Mouse (Mus musculus) MEL (cell line): Measurements from ENCODE around the gene Ppp1r9b. TPM values are rescaled to one million over a fixed set of nuclear protein-coding genes. Genes with fewer than 3 reads are reported as not detected.

ENCODE experiments used
- DNase-seq: peaks from one replicate; pipeline ENCODE4 v3.0.0; 2011; ENCODE audit warnings: low read depth, low spot score
- H3K27ac ChIP-seq: 2 replicates; pipeline ENCODE4 v1.5.1; 2012; ENCODE audit warnings: low read depth, mild to moderate bottlenecking, control low read depth, low read length, moderate library complexity; ENCODE audit not compliant: control insufficient read depth
- H3K27me3 ChIP-seq, 2 experiments: fragments of 150-350 bp in 1 of 2; sonication (generic) in 1 of 2; 2 replicates each; pipeline ENCODE4 v1.6.1; 2012; ENCODE audit warnings: low read length in 2 of 2, mild to moderate bottlenecking in 2 of 2, improper control_type of control experiment in 1 of 2, moderate library complexity in 1 of 2; ENCODE audit not compliant: insufficient read depth in 2 of 2, control insufficient read depth in 1 of 2
- H3K36me3 ChIP-seq, 2 experiments: 2 replicates each; pipeline ENCODE4 v1.6.1; 2012 to 2014; ENCODE audit warnings: low read length in 2 of 2, improper control_type of control experiment in 1 of 2, inconsistent platforms in 1 of 2, mild to moderate bottlenecking in 1 of 2; ENCODE audit not compliant: insufficient read depth in 2 of 2, control insufficient read depth in 1 of 2
- H3K4me1 ChIP-seq, 2 experiments: fragments of 150-350 bp in 1 of 2; sonication (generic) in 1 of 2; 2 replicates each; pipeline ENCODE4 v1.6.1; 2012; ENCODE audit warnings: low read length in 2 of 2, improper control_type of control experiment in 1 of 2, mild to moderate bottlenecking in 1 of 2; ENCODE audit not compliant: insufficient read depth in 2 of 2, control insufficient read depth in 1 of 2
- H3K4me3 ChIP-seq, 2 experiments: fragments of 150-350 bp in 1 of 2; sonication (generic) in 1 of 2; 2 replicates each; pipeline ENCODE4 v1.5.1; 2012; ENCODE audit warnings: low read depth in 2 of 2, low read length in 2 of 2, mild to moderate bottlenecking in 2 of 2, moderate library complexity in 2 of 2, control low read depth in 1 of 2, improper control_type of control experiment in 1 of 2; ENCODE audit not compliant: control insufficient read depth in 1 of 2, insufficient read depth in 1 of 2
- H3K79me2 ChIP-seq: 2 replicates; pipeline ENCODE4 v1.6.1; 2012; ENCODE audit warnings: mild to moderate bottlenecking, low read length, moderate library complexity; ENCODE audit not compliant: control insufficient read depth, poor library complexity, insufficient read depth
- H3K9ac ChIP-seq: 2 replicates; pipeline ENCODE4 v1.6.1; 2012; ENCODE audit warnings: low read depth, mild to moderate bottlenecking, control low read depth, low read length, moderate library complexity; ENCODE audit not compliant: control insufficient read depth, poor library complexity, severe bottlenecking
- H3K9me3 ChIP-seq: fragments of 150-350 bp; sonication (generic); replicated peaks from 2 replicates; pipeline ENCODE4 v1.6.1; 2012; ENCODE audit warnings: mild to moderate bottlenecking, low read length, improper control_type of control experiment, moderate library complexity; ENCODE audit not compliant: insufficient read depth
- CHD1 ChIP-seq: IDR thresholded peaks from 2 replicates; pipeline ENCODE4 v1.6.1; 2012; ENCODE audit warnings: low read depth, mild to moderate bottlenecking, inconsistent platforms, low read length, improper control_type of control experiment
- CHD2 ChIP-seq: IDR thresholded peaks from 2 replicates; pipeline ENCODE4 v1.6.1; 2011; ENCODE audit warnings: low read length, improper control_type of control experiment
- CTCF ChIP-seq, 3 experiments: IDR thresholded peaks in 2 of 3; conservative IDR thresholded peaks in 1 of 3; 2 replicates each; pipeline ENCODE4 v1.5.1; 2011 to 2012; ENCODE audit warnings: low read length in 3 of 3, low read depth in 2 of 3, mild to moderate bottlenecking in 2 of 3, improper control_type of control experiment in 1 of 3, inconsistent platforms in 1 of 3, mixed read lengths in 1 of 3, moderate library complexity in 1 of 3; ENCODE audit not compliant: control insufficient read depth in 1 of 3, insufficient read depth in 1 of 3, poor library complexity in 1 of 3, severe bottlenecking in 1 of 3
- E2F4 ChIP-seq: IDR thresholded peaks from 2 replicates; pipeline ENCODE4 v1.6.1; 2011; ENCODE audit warnings: low read depth, low read length, improper control_type of control experiment, borderline replicate concordance
- EP300 ChIP-seq, 2 experiments: IDR thresholded peaks; 2 replicates each; pipeline ENCODE4 v1.6.1; 2011; ENCODE audit warnings: improper control_type of control experiment in 2 of 2, low read length in 2 of 2, low read depth in 1 of 2, mild to moderate bottlenecking in 1 of 2
- GABPA ChIP-seq: IDR thresholded peaks from 2 replicates; pipeline ENCODE4 v1.6.1; 2012; ENCODE audit warnings: low read depth, mild to moderate bottlenecking, inconsistent platforms, low read length, improper control_type of control experiment, moderate library complexity
- GATA1 ChIP-seq: IDR thresholded peaks from 2 replicates; pipeline ENCODE4 v1.6.1; 2011; ENCODE audit warnings: low read depth, low read length, improper control_type of control experiment
- HCFC1 ChIP-seq: IDR thresholded peaks from 2 replicates; pipeline ENCODE4 v1.6.1; 2012; ENCODE audit warnings: low read depth, mild to moderate bottlenecking, inconsistent platforms, low read length, improper control_type of control experiment, moderate library complexity
- KAT2A ChIP-seq: conservative IDR thresholded peaks from 2 replicates; pipeline ENCODE4 v1.6.1; 2012; ENCODE audit warnings: low read depth, low read length, improper control_type of control experiment, inconsistent platforms
- MAX ChIP-seq: IDR thresholded peaks from 2 replicates; pipeline ENCODE4 v1.6.1; 2011; ENCODE audit warnings: low read length, improper control_type of control experiment
- MAZ ChIP-seq: IDR thresholded peaks from 2 replicates; pipeline ENCODE4 v1.6.1; 2012; ENCODE audit warnings: low read depth, mild to moderate bottlenecking, inconsistent platforms, low read length, improper control_type of control experiment
- MEF2A ChIP-seq: IDR thresholded peaks from 2 replicates; pipeline ENCODE4 v1.6.1; 2014; ENCODE audit warnings: low read depth, mild to moderate bottlenecking, inconsistent platforms, low read length, improper control_type of control experiment; ENCODE audit not compliant: poor library complexity, insufficient replicate concordance, severe bottlenecking; ENCODE audit errors: extremely low read depth
- MYB ChIP-seq: IDR thresholded peaks from 2 replicates; pipeline ENCODE4 v1.6.1; 2011; ENCODE audit warnings: mild to moderate bottlenecking, low read depth, low read length, improper control_type of control experiment
- MYC ChIP-seq: IDR thresholded peaks from 2 replicates; pipeline ENCODE4 v1.6.1; 2011; ENCODE audit warnings: low read depth, mild to moderate bottlenecking, low read length, improper control_type of control experiment, moderate library complexity
- NELFE ChIP-seq: IDR thresholded peaks from 2 replicates; pipeline ENCODE4 v1.6.1; 2011; ENCODE audit warnings: low read depth, low read length, improper control_type of control experiment
- NRF1 ChIP-seq: IDR thresholded peaks from 2 replicates; pipeline ENCODE4 v1.6.1; 2014; ENCODE audit warnings: low read depth, mild to moderate bottlenecking, inconsistent platforms, low read length, improper control_type of control experiment, moderate library complexity; ENCODE audit not compliant: poor library complexity, insufficient read depth, severe bottlenecking
- POLR2AphosphoS2 ChIP-seq: IDR thresholded peaks from 2 replicates; pipeline ENCODE4 v1.6.1; 2011; ENCODE audit warnings: low read length, improper control_type of control experiment
- RAD21 ChIP-seq: IDR thresholded peaks from 2 replicates; pipeline ENCODE4 v1.6.1; 2011; ENCODE audit warnings: mild to moderate bottlenecking, low read depth, low read length, improper control_type of control experiment
- RCOR1 ChIP-seq: IDR thresholded peaks from 2 replicates; pipeline ENCODE4 v1.6.1; 2012; ENCODE audit warnings: low read depth, mild to moderate bottlenecking, inconsistent platforms, low read length, improper control_type of control experiment
- SMC3 ChIP-seq: IDR thresholded peaks from 2 replicates; pipeline ENCODE4 v1.6.1; 2011; ENCODE audit warnings: low read depth, low read length, improper control_type of control experiment
- TAL1 ChIP-seq: IDR thresholded peaks from 2 replicates; pipeline ENCODE4 v1.6.1; 2012; ENCODE audit warnings: mild to moderate bottlenecking, inconsistent platforms, low read length, moderate library complexity, mixed read lengths
- TBP ChIP-seq: IDR thresholded peaks from 2 replicates; pipeline ENCODE4 v1.8.0; 2011; ENCODE audit warnings: low read depth, low read length, improper control_type of control experiment
- TCF12 ChIP-seq: IDR thresholded peaks from 2 replicates; pipeline ENCODE4 v1.6.1; 2014; ENCODE audit warnings: low read depth, mild to moderate bottlenecking, inconsistent platforms, low read length, improper control_type of control experiment, moderate library complexity
- USF1 ChIP-seq: IDR thresholded peaks from 2 replicates; pipeline ENCODE4 v1.6.1; 2014; ENCODE audit warnings: low read depth, mild to moderate bottlenecking, inconsistent platforms, low read length, improper control_type of control experiment, moderate library complexity
- ZNF384 ChIP-seq: IDR thresholded peaks from 2 replicates; pipeline ENCODE4 v1.6.1; 2012; ENCODE audit warnings: low read depth, mild to moderate bottlenecking, inconsistent platforms, low read length, improper control_type of control experiment
- polyA plus RNA-seq, 2 experiments: library from polyadenylated mRNA; stranded (reverse) in 1 of 2; unstranded in 1 of 2; fragments of >175 nt in 1 of 2; fragments of >200 nt in 1 of 2; gene quantifications; 2 replicates each; pipeline versions ENCODE4 v1.2.1 to v1.2.4; 2012; ENCODE audit warnings: low replicate concordance in 2 of 2, low read depth in 1 of 2; ENCODE audit not compliant: insufficient read length in 2 of 2, insufficient read depth in 1 of 2, missing spikeins in 1 of 2
- total RNA-seq: library from RNA; depleted of rRNA; stranded (reverse); fragments of 300-350 nt; gene quantifications from 2 replicates; pipeline ENCODE4 v1.2.3, GENCODE M21; 2012

Gene Ppp1r9b
- total and polyA plus RNA-seq, 3 experiments: 47.0 to 169 (median 150) TPM

DNA sequence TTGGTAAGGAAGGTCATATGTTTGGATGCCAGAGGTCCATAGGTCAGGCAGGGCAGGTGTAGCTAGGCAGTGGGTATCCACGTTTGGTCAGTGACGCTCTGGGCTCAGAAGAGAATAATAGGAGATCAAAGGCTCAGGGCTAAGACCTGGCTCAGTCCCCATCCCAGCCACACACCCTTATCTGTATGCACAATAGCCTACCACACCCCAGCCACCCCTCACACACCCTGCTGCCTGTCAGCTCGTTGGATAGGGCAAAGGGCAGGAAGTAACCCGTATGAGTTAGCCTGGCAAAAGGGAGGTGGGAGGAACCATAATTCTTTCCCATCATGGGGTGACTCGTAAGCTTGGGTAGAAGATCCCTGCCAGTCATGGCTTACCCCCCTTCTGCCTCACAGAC lies 6.8 kb downstream of the Ppp1r9b start (continued):
- TF ChIP-seq TAL1 (peak; percentile 82), HCFC1 (peak; percentile 70), NRF1 (no peak), GATA1 (peak; percentile 92), RCOR1 (peak; percentile 76), CHD1 (no peak), CTCF (IDR thresholded peaks at IDR 0.05 in 2 of 3, conservative IDR thresholded peaks at IDR 0.05 in 1 of 3; ENCODE audit: control insufficient read depth in 1 of 3, insufficient read depth in 1 of 3, low read depth in 2 of 3, low read length in 3 of 3, poor library complexity in 1 of 3, severe bottlenecking in 1 of 3) (no peak), CHD2 (no peak), EP300 (IDR thresholded peaks at IDR 0.05; ENCODE audit: low read depth in 1 of 2, low read length in 2 of 2) (peak; percentile 88 to 96), ZNF384 (no peak), USF1 (no peak; the same call in 1 of the 2 replicates), GABPA (no peak), MYB (peak; percentile 56; the same call in 1 of the 2 replicates), MAZ (0 out of 2 replicates have a peak, but pooled peaks have one; percentile 66), MAX (no peak), SMC3 (no peak), KAT2A (no peak), MYC (0 out of 2 replicates have a peak, but pooled peaks have one; percentile 52), E2F4 (no peak), MEF2A (no peak), POLR2AphosphoS2 (peak; percentile 62; the same call in 1 of the 2 replicates), TBP (peak; percentile 68; the same call in 1 of the 2 replicates), TCF12 (peak; percentile 93), NELFE (no peak)

DNA sequence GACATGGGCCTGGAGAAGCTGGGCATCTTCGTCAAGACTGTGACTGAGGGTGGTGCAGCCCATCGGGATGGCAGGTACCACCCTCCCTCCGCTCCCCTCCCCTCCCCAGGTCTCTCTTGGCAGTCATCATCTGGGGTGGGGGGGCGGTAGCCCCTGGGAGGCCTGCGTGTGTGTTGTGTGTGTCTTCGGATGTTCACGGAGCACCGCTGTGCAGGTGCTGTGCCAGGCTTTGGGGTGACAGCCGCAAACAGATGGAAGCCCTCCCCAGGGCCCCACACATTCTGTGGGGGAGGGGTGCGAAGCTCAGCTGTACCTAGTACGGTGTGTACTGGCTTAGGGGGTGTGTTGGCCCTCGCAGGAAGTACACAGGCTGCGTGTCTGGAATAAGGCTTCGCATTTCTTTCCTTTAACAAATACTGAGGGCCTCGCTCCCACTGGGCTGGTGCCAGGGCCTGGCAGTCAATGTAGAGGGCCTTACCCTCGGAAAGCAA lies 7.3 kb downstream of the Ppp1r9b start:
- peaks cover 68% of the 10 kb centered on the region for H3K79me2 ChIP-seq
- no peaks in the 10 kb centered on the region for H3K9me3 ChIP-seq
- H3K36me3 ChIP-seq: peaks cover 10 to 66% of the 10 kb centered on the region in 2 experiments
- no peaks in the 10 kb centered on the region for H3K27me3 ChIP-seq
- peak overlapping the region; percentile 6 to 15 for H3K4me3 ChIP-seq
- peak overlapping the region; percentile 77 for H3K27ac ChIP-seq
- peak overlapping the region; percentile 43 for H3K9ac ChIP-seq
- peaks cover 45 to 78% of the 10 kb centered on the region in 2 experiments for H3K4me1 ChIP-seq
- 0 out of 2 replicates have a peak, but pooled peaks have one; percentile 11 for TF ChIP-seq MAZ
- no peak for TF ChIP-seq RAD21
- peak; percentile 41 for DNase-seq
